Mouse (Mus musculus): ENCODE results near the gene Slc26a11. TPM values are rescaled to one million over a fixed set of nuclear protein-coding genes. Genes with fewer than 3 reads are reported as not detected.

The Slc26a11 gene
- polyA plus RNA-seq, 1 experiment = 9.2 TPM

DNA sequence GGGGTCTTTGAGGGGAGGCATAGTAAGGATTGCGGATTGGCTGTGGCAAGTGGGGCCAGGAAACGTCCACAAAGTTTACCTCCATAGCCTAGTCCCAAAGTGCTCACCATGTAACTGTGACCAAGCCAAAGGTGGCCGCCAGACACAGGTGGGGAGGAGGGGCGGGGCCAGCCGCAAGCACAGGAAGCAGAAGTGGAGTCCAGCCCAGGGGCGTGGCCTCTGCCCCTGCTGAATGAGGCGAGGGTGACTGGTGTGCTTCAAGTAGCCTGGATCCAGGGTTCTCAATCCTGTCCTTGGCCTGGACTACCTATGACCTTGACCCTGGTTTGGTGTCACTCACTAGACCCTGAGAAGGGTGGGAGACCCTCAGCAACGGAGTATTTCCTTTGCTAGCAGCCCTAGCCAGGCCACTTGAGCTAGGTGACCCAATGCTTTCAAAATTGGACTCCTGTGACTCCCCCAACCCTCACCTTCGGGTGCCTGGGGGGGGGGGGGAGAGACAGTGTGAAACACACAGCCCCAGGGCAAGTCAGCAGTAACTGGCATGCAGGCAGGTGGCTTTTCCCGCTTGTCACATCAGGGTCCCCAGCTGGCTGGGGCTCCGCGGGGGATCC, 36.8 kb downstream of the Slc26a11 start:
- peaks cover 10% of the 10 kb centered on the region for H3K4me1 ChIP-seq (ENCODE audit: control insufficient read depth, insufficient read depth, low read length)
- H3K9ac ChIP-seq (ENCODE audit: low read depth, poor library complexity, severe bottlenecking) = no peak overlapping the region
- peak overlapping the region; percentile 59 for H3K4me3 ChIP-seq (ENCODE audit: low read depth, low read length)
- H3K27ac ChIP-seq (ENCODE audit: insufficient read depth, low read length) = no peak overlapping the region
- TF ChIP-seq EP300 (IDR thresholded peaks at IDR 0.05; ENCODE audit: insufficient read depth, low read depth, low read length) = peak; percentile 63
- TF ChIP-seq POLR2A (IDR thresholded peaks at IDR 0.05; ENCODE audit: insufficient read depth, low read length) = peak; percentile 14
- TF ChIP-seq CTCF (IDR thresholded peaks at IDR 0.05; ENCODE audit: low read depth, low read length) = no peak
- H3K9me3 ChIP-seq (replicated peaks; ENCODE audit: control insufficient read depth, insufficient read depth, low read length, poor library complexity, severe bottlenecking) = no peaks in the 10 kb centered on the region
- H3K27me3 ChIP-seq (ENCODE audit: control insufficient read depth, insufficient read depth, low read length, poor library complexity, severe bottlenecking) = no peaks in the 10 kb centered on the region; the same call in 1 of the 2 replicates
- H3K36me3 ChIP-seq (ENCODE audit: control insufficient read depth, insufficient read depth, low read length, poor library complexity, severe bottlenecking) = no peaks in the 10 kb centered on the region

DNA sequence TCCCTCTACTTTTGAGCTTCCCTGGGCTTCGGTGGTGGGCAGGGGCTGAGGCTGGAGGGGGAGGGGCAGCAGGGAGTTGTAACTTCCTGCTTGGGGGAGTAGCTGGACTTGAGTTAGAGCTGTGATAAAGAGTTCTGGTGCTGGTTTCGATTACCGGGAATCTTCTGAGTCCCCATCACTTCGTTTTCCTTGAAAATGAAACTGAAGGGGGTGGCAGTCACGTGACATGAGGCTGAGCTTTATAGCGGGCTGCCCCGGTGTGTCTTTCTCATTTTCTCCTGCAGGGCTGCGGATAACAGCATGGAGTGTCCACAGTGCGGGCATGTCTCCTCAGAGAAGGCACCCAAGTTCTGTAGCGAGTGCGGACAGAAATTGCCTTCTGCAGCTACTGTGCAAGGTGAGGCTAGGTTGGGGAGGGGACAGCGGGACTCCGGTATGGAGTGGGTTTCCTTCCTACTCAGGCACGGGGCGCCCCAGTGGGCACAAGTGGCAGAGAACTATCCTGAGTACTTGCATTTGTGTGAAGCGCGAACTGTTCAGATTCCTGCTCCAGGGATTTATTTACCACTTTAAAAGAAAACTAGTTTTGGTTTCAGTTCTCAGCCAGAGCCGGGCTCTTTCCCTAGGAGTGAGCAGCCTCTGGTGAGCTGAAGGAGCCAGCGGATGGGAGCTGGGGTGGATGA, 37.6 kb downstream of the Slc26a11 start, which contains the start of gene Rnf213:
Gene Rnf213 (plus strand): TSS at position 301 of the 683 bp plus-strand sequence.
- H3K4me3 ChIP-seq (ENCODE audit: low read depth, low read length) = peak within 1 kb of the TSS; percentile 64
- no peak within 1 kb of the TSS for H3K27ac ChIP-seq (ENCODE audit: insufficient read depth, low read length)
- TF ChIP-seq CTCF (IDR thresholded peaks at IDR 0.05; ENCODE audit: low read depth, low read length) (no peak), POLR2A (IDR thresholded peaks at IDR 0.05; ENCODE audit: insufficient read depth, low read length) (no peak), EP300 (IDR thresholded peaks at IDR 0.05; ENCODE audit: insufficient read depth, low read depth, low read length) (no peak)
- 0 out of 2 replicates have a peak within 1 kb of the TSS, but pooled peaks have one; percentile 20 for H3K9ac ChIP-seq (ENCODE audit: low read depth, poor library complexity, severe bottlenecking)
- H3K27me3 ChIP-seq (ENCODE audit: control insufficient read depth, insufficient read depth, low read length, poor library complexity, severe bottlenecking) = no peaks in the 10 kb centered on the region; the same call in 1 of the 2 replicates
- peaks cover 10% of the 10 kb centered on the region for H3K4me1 ChIP-seq (ENCODE audit: control insufficient read depth, insufficient read depth, low read length)
- H3K36me3 ChIP-seq (ENCODE audit: control insufficient read depth, insufficient read depth, low read length, poor library complexity, severe bottlenecking) = no peaks in the 10 kb centered on the region
- H3K9me3 ChIP-seq (replicated peaks; ENCODE audit: control insufficient read depth, insufficient read depth, low read length, poor library complexity, severe bottlenecking) = no peaks in the 10 kb centered on the region

DNA sequence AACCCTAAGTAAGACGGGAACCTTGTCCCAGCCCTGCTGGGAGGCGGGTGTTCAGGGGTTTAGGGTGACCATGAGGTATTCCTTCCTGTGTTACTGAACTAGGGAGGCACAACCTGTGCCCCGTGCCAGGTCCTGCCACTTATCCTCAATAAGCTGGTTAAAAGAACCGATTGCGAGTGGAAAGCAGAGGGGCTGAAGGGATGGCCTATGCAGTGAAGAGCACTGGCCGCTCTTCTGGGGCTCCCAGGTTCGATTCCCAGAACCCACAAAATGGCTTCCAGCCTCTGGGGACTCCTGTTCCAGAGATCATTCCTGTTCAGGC, 38.1 kb downstream of the Slc26a11 start:
- no peak for TF ChIP-seq CTCF (IDR thresholded peaks at IDR 0.05; ENCODE audit: low read depth, low read length)
- H3K27ac ChIP-seq (ENCODE audit: insufficient read depth, low read length) = no peak overlapping the region
- no peaks in the 10 kb centered on the region; the same call in 1 of the 2 replicates for H3K27me3 ChIP-seq (ENCODE audit: control insufficient read depth, insufficient read depth, low read length, poor library complexity, severe bottlenecking)
- no peaks in the 10 kb centered on the region for H3K36me3 ChIP-seq (ENCODE audit: control insufficient read depth, insufficient read depth, low read length, poor library complexity, severe bottlenecking)
- H3K9ac ChIP-seq (ENCODE audit: low read depth, poor library complexity, severe bottlenecking) = no peak overlapping the region
- peaks cover 10% of the 10 kb centered on the region for H3K4me1 ChIP-seq (ENCODE audit: control insufficient read depth, insufficient read depth, low read length)
- no peaks in the 10 kb centered on the region for H3K9me3 ChIP-seq (replicated peaks; ENCODE audit: control insufficient read depth, insufficient read depth, low read length, poor library complexity, severe bottlenecking)
- H3K4me3 ChIP-seq (ENCODE audit: low read depth, low read length) = peak overlapping the region; percentile 64; the same call in 1 of the 2 replicates

DNA sequence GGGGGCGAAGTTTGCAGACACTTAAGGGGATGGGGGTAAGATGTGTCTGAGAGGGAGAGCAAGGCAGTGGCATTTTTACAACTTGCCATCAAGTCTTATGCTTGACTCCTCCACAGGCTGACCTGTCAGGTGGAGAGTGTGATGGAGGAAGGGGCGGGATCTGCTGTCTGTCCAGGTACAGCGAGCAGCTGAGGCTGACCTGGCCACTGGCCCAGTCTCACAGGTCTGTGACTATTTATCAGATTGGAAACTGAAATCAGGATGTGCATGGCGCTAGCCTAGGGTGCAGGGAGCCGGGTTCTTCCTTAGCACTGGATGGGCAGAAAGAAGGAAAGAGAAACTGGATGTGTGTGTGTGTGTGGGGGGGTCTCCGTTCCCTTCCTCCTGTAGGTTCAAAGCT, 38.9 kb downstream of the Slc26a11 start:
- Histone ChIP-seq H3K4me1 (ENCODE audit: control insufficient read depth, insufficient read depth, low read length) (peaks cover 10% of the 10 kb centered on the region), H3K36me3 (ENCODE audit: control insufficient read depth, insufficient read depth, low read length, poor library complexity, severe bottlenecking) (no peaks in the 10 kb centered on the region), H3K27me3 (ENCODE audit: control insufficient read depth, insufficient read depth, low read length, poor library complexity, severe bottlenecking) (no peaks in the 10 kb centered on the region; the same call in 1 of the 2 replicates), H3K9me3 (replicated peaks; ENCODE audit: control insufficient read depth, insufficient read depth, low read length, poor library complexity, severe bottlenecking) (no peaks in the 10 kb centered on the region), H3K27ac (ENCODE audit: insufficient read depth, low read length) (no peak overlapping the region), H3K9ac (ENCODE audit: low read depth, poor library complexity, severe bottlenecking) (no peak overlapping the region), H3K4me3 (ENCODE audit: low read depth, low read length) (no peak overlapping the region)
- TF ChIP-seq POLR2A (IDR thresholded peaks at IDR 0.05; ENCODE audit: insufficient read depth, low read length) = no peak
- no peak for TF ChIP-seq EP300 (IDR thresholded peaks at IDR 0.05; ENCODE audit: insufficient read depth, low read depth, low read length)
- TF ChIP-seq CTCF (IDR thresholded peaks at IDR 0.05; ENCODE audit: low read depth, low read length) = no peak

DNA sequence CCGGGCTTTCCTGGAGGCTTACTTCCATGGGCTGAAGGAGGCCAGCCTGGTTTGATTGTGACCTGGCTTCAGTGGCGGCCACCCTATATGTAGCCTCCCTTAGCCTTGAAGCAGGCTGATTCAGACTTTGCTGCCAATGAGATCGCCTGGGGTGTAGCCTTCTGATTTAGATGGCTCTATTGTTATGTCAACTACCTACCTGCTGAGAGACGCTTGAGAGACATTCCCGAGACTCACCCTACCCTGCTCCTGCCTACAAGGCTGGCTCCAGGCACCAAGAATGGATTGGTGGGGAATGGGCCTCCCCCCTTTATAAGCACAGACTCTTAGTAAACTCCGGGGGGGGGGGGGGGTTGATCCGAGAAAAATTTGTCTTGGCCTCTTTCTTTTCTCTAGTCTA, 40.0 kb downstream of the Slc26a11 start:
- Histone ChIP-seq H3K4me1 (ENCODE audit: control insufficient read depth, insufficient read depth, low read length) (peaks cover 10% of the 10 kb centered on the region), H3K4me3 (ENCODE audit: low read depth, low read length) (peak overlapping the region; percentile 37), H3K27ac (ENCODE audit: insufficient read depth, low read length) (0 out of 2 replicates have a peak overlapping the region, but pooled peaks have one; percentile 8), H3K9ac (ENCODE audit: low read depth, poor library complexity, severe bottlenecking) (no peak overlapping the region), H3K9me3 (replicated peaks; ENCODE audit: control insufficient read depth, insufficient read depth, low read length, poor library complexity, severe bottlenecking) (no peaks in the 10 kb centered on the region), H3K27me3 (ENCODE audit: control insufficient read depth, insufficient read depth, low read length, poor library complexity, severe bottlenecking) (no peaks in the 10 kb centered on the region; the same call in 1 of the 2 replicates), H3K36me3 (ENCODE audit: control insufficient read depth, insufficient read depth, low read length, poor library complexity, severe bottlenecking) (no peaks in the 10 kb centered on the region)
- TF ChIP-seq POLR2A (IDR thresholded peaks at IDR 0.05; ENCODE audit: insufficient read depth, low read length) = no peak
- peak; percentile 94 for TF ChIP-seq EP300 (IDR thresholded peaks at IDR 0.05; ENCODE audit: insufficient read depth, low read depth, low read length)
- TF ChIP-seq CTCF (IDR thresholded peaks at IDR 0.05; ENCODE audit: low read depth, low read length) = no peak

DNA sequence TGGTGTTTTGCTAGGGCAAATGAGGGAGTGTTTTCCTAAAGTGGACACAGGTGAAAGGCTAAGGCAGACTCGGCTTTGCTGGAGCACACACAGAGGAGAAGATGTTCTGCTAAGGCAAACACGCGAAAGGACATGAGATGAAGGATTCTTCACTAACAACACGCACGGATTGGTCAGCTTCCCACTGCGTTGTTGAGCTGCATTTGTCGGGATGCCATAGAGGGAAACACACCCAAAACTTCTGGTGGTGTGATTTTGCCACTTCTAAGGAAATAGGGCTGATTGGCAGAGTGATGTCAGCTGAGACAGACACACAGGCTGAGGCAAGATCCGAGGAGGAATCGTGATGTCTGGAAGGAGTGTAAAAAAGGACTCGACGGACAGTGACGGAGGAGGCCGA, 40.6 kb downstream of the Slc26a11 start:
- H3K4me3 ChIP-seq (ENCODE audit: low read depth, low read length) = peak overlapping the region; percentile 3
- no peak overlapping the region for H3K27ac ChIP-seq (ENCODE audit: insufficient read depth, low read length)
- H3K9ac ChIP-seq (ENCODE audit: low read depth, poor library complexity, severe bottlenecking) = no peak overlapping the region
- TF ChIP-seq EP300 (IDR thresholded peaks at IDR 0.05; ENCODE audit: insufficient read depth, low read depth, low read length) (no peak), POLR2A (IDR thresholded peaks at IDR 0.05; ENCODE audit: insufficient read depth, low read length) (no peak), CTCF (IDR thresholded peaks at IDR 0.05; ENCODE audit: low read depth, low read length) (no peak)
- H3K9me3 ChIP-seq (replicated peaks; ENCODE audit: control insufficient read depth, insufficient read depth, low read length, poor library complexity, severe bottlenecking) = no peaks in the 10 kb centered on the region
- H3K27me3 ChIP-seq (ENCODE audit: control insufficient read depth, insufficient read depth, low read length, poor library complexity, severe bottlenecking) = no peaks in the 10 kb centered on the region; the same call in 1 of the 2 replicates
- H3K36me3 ChIP-seq (ENCODE audit: control insufficient read depth, insufficient read depth, low read length, poor library complexity, severe bottlenecking) = no peaks in the 10 kb centered on the region
- H3K4me1 ChIP-seq (ENCODE audit: control insufficient read depth, insufficient read depth, low read length) = peaks cover 10% of the 10 kb centered on the region

Data from ES-Bruce4 (cell line).